Mouse (Mus musculus) retina, postnatal 1 day (tissue): ENCODE results near the gene Lrrc58.

Source experiments
- DNase-seq: peaks from one replicate; pipeline ENCODE4 v3.0.0-alpha.2; 2012

The Lrrc58 gene

DNA sequence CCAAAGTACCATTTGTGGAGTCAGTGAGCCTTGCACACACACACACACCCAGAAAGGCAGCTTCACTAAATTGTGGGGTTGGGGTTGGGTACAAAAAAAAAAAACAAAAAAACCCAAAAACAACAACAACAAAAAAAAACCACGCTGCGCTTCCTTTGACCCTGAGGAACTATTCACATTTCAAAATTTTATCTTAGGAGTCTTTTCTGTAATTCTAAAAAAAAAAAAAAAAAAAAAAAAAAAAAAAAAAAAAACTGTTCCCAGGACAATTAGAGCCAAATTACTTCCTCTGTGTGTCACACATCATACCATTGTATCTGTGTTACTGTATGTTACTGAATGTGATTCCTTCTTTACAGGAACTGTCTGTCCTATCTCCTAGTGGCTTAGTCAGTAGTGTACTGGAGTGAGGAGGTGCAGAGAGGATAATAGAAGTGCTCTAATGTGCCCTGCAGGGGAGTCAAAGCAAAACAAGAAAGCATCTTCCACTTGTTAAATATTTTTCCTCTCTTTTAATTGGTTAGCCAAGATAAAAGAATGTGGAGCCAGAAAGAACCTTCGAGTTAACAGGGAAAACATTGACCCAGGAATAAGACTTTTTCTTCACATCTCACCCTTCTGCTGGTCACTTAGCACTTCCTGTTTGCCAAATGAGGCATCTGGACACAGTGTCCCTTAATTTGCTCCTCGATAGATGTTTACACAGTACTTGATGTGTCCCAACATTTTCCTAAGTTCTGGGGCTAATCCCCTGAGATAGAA, 1.5 kb downstream of the Lrrc58 start:
- peak; percentile 35 for DNase-seq

- no peak for DNase-seq
Observed at GRCm38 (mm10) chr16:37871112-37871715, 3.0 kb downstream of the Lrrc58 start.

- no peak for DNase-seq
Observed at GRCm38 (mm10) chr16:37874501-37875235, 6.5 kb downstream of the Lrrc58 start.

DNA sequence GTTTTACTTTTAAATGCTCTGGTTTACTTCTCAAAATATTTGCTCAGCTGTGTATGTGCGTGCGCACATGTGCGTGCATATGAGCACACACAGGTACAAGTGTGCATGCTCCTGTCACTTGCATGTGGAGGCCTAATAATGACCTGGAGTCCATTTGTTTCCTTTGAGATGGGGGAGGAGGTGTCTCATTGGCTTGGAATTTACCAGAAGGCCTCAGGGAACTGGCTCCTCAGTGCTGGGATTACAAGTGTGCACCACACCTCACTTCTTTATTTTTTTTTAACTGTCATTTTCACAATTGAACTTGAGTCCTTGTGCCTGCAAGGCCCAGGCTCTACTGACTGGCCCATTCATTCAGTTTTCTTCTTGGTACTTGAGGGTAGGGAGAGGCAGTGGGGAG, 9.2 kb downstream of the Lrrc58 start:
- no peak for DNase-seq

GRCm38 (mm10) chr16:37878951-37879505, 10.8 kb downstream of the Lrrc58 start:
- no peak for DNase-seq

- DNase-seq: no peak
Observed at GRCm38 (mm10) chr16:37879750-37880419, 11.7 kb downstream of the Lrrc58 start.

- DNase-seq: no peak
Observed at GRCm38 (mm10) chr16:37881168-37881567, 13.0 kb downstream of the Lrrc58 start.

- no peak for DNase-seq
Observed at GRCm38 (mm10) chr16:37888986-37889385, 20.8 kb downstream of the Lrrc58 start.

GRCm38 (mm10) chr16:37892667-37893066, 24.5 kb downstream of the Lrrc58 start:
- peak; percentile 59 for DNase-seq

DNA sequence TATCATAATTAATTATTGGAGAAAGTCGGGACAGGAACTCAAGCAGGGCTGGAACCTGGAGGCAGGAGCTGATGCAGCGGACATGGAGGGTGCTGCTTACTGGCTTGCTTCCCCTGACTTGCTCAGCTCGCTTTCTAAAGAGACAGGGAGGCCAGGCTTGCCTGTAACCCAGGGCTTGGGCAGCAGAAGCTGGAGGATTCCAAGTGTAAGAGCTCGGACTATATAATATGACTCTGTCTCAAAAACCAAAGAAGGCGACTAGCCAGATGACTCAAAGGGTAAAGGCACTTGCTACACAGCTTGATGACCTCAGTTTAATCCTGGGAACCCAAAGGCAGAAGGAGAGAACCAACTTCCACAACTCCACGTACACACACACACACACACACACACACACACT, 25.2 kb downstream of the Lrrc58 start:
- DNase-seq: no peak

- DNase-seq: no peak
Observed at GRCm38 (mm10) chr16:37893942-37894341, 25.8 kb downstream of the Lrrc58 start.

- DNase-seq: no peak
Observed at GRCm38 (mm10) chr16:37898790-37899189, 30.6 kb downstream of the Lrrc58 start.

DNA sequence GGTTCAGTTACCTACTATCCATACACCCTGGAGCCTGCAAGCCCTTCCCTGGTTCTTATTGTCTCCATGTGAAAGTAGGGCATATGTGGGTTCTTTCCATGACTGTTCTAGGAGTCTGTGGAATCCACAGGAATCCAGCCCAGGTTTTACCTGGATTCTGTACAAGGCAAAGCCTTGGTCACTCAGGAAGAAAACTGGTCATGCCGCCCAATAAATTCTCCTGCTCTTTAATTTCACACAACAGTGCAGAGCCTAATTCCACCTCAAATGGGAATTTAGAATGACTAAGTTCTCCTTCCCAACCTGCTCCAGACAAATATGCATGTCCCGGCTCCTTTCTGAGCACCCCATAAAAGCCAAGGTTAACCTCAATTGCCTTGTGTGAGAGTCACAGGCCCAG, 31.2 kb downstream of the Lrrc58 start:
- DNase-seq: peak; percentile 59

- DNase-seq: no peak
Observed at GRCm38 (mm10) chr16:37901318-37901717, 33.1 kb downstream of the Lrrc58 start.

DNA sequence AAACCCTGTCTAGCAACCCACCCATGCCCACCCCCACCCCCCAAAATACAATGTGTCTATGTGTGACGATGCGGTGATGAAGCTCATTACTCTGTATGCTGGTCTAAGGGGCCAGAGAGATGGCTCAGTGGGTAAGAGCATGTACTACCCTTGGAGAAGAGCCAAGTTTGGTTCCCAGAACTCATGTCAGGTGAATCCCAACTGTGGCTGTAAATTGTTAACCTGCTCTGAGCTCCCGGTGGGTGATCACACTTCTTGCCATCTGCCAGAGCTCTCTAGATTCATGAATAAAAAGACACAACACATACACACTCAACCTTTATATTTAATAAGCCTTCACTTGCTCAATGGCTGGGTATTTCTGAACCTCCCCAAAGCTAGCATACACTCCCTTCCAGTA, 38.3 kb downstream of the Lrrc58 start:
- no peak for DNase-seq

GRCm38 (mm10) chr16:37911086-37911485, 42.9 kb downstream of the Lrrc58 start:
- no peak for DNase-seq

DNA sequence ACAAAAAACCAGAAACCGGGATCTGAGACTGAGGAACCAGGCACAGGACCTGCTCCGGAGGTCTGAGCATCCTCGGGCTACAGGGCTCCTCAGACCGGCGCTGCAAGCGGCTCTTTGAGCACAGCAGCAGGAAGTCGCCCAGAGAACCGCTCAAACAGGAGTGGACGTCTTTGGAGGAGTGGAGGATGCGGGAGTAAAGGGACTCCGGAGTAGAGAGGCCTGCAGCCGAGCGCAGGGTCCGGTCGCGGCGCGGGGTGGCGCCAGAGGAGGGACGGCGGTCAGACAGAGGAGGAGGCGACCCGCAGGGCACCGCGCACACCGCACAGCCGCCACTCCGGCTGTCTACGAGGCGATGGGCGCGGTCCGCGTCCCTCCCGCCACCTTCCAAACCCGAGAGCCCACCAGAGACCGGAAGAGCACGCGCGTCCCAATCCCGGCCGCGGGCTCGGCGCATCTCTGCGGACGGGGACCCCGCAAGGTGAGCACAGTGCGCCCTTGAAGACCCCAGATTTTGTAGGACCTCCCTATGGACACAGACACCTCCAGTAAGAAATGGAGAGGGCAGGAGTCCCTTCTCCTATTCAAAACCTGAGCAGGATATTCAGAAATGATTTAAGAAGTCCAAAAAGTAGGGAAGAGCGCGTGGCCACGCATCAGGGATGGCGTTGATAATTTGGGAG, 48.1 kb downstream of the Lrrc58 start, which contains the start of gene Gpr156:
Gene Gpr156 (plus strand): TSS at position 359 of the 680 bp plus-strand sequence.
- peak; percentile 73 for DNase-seq

DNA sequence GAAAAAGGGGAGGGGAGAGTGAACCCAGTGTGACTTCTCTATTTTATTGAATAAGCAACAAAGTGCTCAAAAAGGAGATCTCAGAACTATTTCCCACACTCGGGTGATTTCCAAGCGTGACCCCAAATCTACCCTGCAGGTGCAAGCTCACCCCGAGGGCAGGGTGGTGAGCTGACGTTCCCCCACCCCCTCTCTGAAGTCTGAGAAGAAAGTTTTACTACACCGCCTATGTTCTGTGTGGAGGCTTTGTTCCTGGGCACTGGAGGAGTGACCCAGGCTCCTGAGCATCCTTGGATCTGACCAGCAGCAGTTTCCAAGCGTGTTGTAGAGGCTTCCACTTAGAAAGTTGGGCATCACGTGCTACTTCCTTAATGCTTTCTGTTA, 48.6 kb downstream of the Lrrc58 start:
- no peak for DNase-seq

DNA sequence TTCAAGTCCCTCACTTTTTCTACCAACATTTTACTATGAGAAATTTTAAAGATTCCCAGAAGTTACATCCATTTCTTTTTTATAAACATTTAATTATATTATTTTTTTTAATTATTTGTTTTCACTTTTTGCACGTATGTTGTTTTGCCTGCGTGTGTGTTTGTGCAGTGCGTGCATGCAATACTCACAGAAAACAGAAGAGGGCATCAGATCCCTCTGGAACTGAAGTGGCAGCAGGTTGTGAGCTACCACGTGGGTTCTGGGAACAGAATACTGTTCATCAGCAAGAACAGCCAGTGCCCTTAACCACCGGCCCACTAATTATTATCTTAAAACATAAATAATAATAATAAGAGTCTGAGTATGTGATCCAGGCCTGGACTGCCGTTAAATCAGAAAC, 50.8 kb downstream of the Lrrc58 start:
- no peak for DNase-seq

GRCm38 (mm10) chr16:37920842-37921409, 52.7 kb downstream of the Lrrc58 start:
- DNase-seq: no peak

DNA sequence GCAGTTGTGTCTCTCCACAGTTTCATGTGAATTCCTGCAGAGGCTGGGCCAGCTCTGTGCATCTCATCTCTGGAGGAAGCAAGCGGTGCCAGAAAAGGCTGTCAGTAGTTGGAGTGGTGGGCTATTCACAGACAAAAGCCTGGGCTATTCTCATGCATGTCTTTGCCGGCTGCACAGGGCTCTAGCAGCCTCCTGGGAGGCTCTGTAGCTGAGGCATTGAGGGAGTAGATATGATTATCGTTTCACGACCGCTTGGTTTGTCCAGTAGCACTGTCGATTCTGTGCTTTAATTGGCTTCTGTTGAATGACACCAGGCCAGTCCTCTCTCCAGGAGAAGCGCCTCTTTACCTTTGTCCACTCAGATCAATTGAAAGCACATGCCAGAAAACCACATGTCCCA, 57.9 kb downstream of the Lrrc58 start:
- no peak for DNase-seq

DNA sequence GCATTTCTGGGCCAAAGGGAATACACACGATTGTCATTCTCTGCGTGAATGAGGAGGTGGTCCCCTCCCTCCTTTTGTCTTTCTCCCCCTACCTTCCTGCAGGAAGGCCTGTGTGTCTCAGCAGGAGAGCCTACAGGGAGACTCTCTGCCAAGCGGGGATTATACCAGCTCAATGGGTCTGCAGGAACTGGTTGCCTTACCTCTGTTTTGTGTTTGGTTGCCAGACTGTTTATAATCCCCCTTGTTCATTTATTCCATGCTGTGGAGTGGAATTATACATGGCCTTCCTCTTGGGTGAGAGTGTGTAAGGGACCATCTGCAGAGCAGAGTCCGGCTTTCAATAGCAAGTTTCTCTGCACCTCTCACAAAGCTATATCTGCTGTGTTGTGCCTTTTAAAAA, 58.9 kb downstream of the Lrrc58 start:
- DNase-seq: peak; percentile 70
